26 mouse cellular contexts compared by ENCODE assay signal in genomic region chr1:179017428-179017827, GRCm38 (mm10).
"Had no signal": no experiment of that assay in that cellular context is flagged by ENCODE, and none has a peak within 500 bp of the region (broad histone marks: within the 10 kb centered on the region; RNA-seq: fewer than 3 reads in every experiment).

No protein-coding gene starts in this region.

- H3K9ac ChIP-seq: heart, embryonic 12.5 days; hindbrain, embryonic 12.5 days; hindbrain, embryonic 14.5 days; intestine, embryonic 15.5 days; limb, embryonic 12.5 days; liver, embryonic 12.5 days; liver, embryonic 14.5 days had no signal

- H3K36me3 ChIP-seq: heart, embryonic 10.5 days; heart, embryonic 12.5 days; hindbrain, embryonic 10.5 days; hindbrain, embryonic 12.5 days; intestine, embryonic 15.5 days; limb, embryonic 10.5 days; limb, embryonic 12.5 days; liver, embryonic 12.5 days had no signal

- H3K4me2 ChIP-seq: heart, embryonic 12.5 days; hindbrain, embryonic 12.5 days; hindbrain, embryonic 14.5 days; intestine, embryonic 15.5 days; limb, embryonic 12.5 days; liver, embryonic 12.5 days had no signal

- H3K27ac ChIP-seq: gastrocnemius, adult 2 months; heart, embryonic 10.5 days; hindbrain, embryonic 10.5 days; hindbrain, embryonic 12.5 days; hindbrain, embryonic 14.5 days; intestine, embryonic 15.5 days; layer of hippocampus, adult 2 months; left cerebral cortex, adult 2 months; limb, embryonic 10.5 days; limb, embryonic 12.5 days; liver, embryonic 12.5 days; liver, embryonic 14.5 days had no signal

- ATAC-seq: hindbrain, embryonic 16.5 days; inflammation-experienced regulatory T-cells, adult 6 months; intestine, embryonic 15.5 days; intestine, postnatal 0 days; liver, embryonic 12.5 days had no signal

- H3K27me3 ChIP-seq: heart, embryonic 12.5 days; hindbrain, embryonic 12.5 days; intestine, embryonic 15.5 days; limb, embryonic 12.5 days; liver, embryonic 12.5 days had no signal

- H3K9me3 ChIP-seq: heart, embryonic 10.5 days; heart, embryonic 12.5 days; hindbrain, embryonic 10.5 days; hindbrain, embryonic 12.5 days; intestine, embryonic 15.5 days; limb, embryonic 10.5 days; limb, embryonic 12.5 days; liver, embryonic 12.5 days had no signal

- H3K4me3 ChIP-seq: gastrocnemius, adult 2 months; heart, embryonic 10.5 days; heart, embryonic 12.5 days; hindbrain, embryonic 10.5 days; hindbrain, embryonic 12.5 days; intestine, embryonic 15.5 days; layer of hippocampus, adult 2 months; left cerebral cortex, adult 2 months; limb, embryonic 10.5 days; limb, embryonic 12.5 days; liver, embryonic 12.5 days had no signal

- H3K4me1 ChIP-seq: hindbrain, embryonic 10.5 days; hindbrain, embryonic 12.5 days; intestine, embryonic 15.5 days; liver, embryonic 12.5 days had no signal

- DNase-seq: gastrocnemius, adult 2 months; gastrocnemius, postnatal 10 days; gastrocnemius, postnatal 25 days; heart, adult 18-20 months; heart, postnatal 10 days; heart, postnatal 4 days; kidney, adult 18-20 months; kidney, adult 8-10 months; kidney, postnatal 10 days; kidney, postnatal 25 days; kidney, postnatal 4 days had no signal
